Mouse (Mus musculus): ENCODE measurements around the gene Lypd4.
A peak's percentile ranks its signal among the peaks of the same experiment; 100 is the strongest.
"Not testable (repeated sequence)": the region's sequence is repeated elsewhere in the genome, so short reads cannot be mapped to it uniquely, and the experiment has no call there.

Lypd4 gene

DNA sequence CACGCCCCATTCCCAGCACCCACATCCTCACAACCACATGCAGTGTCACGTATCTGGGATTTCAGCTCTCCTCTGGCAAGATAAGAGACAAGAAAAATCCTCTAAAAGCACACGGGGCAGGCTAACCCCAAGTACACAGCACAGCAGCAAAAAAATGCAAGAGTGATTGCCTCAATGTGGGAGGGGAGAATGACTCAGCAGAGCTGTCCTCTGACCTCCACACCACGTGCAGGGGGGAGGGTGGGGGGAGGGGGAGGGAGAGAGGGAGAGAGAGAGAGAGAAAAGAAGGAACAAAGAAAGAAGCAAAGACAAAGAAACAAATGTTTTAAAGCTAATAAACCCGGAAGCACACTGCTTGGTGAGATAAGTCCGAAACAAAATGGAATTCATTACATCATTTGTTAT is 18.8 kb downstream of the Lypd4 start:
- peak; percentile 84 for DNase-seq (ENCODE audit: low read depth, low spot score)

DNA sequence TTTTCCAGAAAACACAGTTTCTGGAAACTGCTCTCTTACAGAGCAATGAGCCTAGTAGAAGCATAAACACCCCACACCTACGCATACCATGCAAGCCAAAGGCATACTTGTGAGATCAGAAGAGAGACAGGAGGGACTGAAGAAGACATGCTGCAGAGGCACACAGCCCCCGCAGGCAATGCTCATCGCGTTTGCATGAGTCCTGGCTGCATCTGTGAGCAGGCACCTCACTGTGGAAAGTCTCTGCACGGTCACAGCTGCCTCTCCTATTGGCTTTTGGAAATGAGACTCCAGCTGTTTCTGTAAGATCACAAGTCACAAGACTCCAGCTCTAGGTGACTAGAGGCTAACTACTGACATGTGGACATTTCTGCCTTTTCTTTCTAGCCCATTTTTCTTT is 19.6 kb downstream of the Lypd4 start:
- DNase-seq (ENCODE audit: low read depth, low spot score) = peak; percentile 70

DNA sequence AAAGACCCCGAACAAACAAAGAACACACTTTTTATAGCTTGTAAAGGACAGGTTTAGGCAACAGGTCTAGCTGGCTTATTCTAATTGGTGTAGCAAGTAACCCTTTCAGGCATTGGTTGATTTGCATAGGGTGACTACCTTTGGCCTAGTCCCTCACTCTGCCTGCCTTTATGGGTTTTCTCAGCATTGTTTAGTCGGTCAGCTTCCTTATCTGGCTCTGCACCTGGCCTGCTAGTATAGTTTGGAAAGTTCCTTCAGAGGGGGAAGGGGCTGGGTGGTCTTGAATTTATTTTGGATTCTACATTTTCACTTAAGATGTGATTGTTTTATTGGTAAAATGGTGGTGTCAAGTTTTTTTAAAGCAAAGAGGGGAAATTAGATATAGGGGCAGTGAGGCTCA is 23.2 kb downstream of the Lypd4 start:
- DNase-seq (ENCODE audit: low read depth, low spot score) = not testable (repeated sequence)

DNA sequence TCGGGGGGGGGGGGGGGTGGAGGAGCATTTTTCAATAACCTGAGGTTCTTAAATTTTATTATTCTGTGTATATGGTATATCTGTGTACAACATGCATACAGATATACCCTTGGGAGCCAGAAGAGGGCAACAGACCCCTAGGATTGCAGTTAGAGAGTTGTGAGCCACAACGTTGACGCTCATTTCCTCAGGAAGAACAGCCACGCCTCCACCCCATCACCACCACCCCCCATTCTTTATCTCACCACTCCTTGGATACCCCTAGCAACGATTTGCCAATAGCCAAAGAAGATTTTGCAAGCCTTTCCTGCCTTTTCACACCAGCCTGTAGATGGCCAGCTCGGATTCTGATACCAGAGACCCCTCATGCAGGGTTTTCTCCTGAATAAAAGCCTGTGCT is 24.0 kb downstream of the Lypd4 start:
- DNase-seq (ENCODE audit: low read depth, low spot score) = peak; percentile 92

DNA sequence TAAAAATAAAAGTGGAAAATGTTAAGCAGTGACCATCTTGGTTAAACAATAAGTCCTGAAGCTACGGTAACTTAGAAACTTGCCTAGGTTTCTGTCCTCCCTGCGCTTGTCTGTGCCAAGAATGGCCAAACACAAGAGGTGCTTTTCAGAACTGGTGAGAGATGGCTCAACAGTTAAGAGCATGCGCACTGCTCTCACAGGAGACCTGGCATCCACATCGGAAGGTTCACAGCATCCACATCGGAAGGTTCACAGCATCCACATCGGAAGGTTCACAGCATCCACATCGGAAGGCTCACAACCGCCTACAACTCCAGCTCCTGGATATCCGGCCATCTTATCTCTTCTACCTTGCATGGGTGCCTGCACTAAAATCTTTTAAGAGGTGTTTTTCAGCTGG is 24.6 kb downstream of the Lypd4 start:
- DNase-seq (ENCODE audit: low read depth, low spot score) = peak; percentile 27

DNA sequence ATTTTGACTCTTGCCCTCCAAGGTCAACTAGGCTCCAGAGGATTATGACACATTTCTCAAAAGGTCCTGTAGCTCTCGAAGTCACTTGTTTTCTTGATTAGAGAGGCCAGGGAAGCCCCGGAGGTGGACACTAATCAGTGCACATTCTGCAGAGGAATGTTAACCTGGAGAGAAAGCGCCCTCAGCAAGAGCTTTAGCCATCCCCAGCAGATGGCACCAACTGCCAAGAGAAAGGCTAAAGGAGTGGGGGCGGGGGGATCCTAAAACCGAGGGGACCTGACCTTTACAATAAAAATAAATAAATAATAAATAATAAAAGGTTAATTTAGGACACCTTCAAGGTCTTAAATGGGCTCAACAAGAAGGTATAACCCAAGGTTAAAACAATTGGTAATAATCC is 25.6 kb downstream of the Lypd4 start:
- no peak for DNase-seq (ENCODE audit: low read depth, low spot score)

DNA sequence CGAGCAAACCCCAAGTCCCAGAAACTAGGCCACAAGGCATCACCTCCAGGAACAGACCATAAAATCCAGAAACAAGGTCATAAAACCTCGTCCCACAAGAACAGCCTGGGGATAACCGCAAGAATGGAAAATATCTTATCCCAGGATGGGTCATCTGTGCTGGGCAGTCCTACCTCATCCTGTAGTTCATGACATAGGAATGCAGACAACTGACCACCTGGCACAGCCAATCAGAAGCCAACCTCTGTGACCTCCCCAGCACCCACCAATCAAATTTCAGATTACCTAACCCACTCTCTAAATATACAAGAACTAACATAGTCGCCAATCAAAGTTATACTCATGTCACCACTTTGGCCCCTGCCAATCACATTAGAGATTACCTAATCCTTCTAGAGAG is 28.7 kb downstream of the Lypd4 start:
- DNase-seq (ENCODE audit: low read depth, low spot score) = no peak

DNA sequence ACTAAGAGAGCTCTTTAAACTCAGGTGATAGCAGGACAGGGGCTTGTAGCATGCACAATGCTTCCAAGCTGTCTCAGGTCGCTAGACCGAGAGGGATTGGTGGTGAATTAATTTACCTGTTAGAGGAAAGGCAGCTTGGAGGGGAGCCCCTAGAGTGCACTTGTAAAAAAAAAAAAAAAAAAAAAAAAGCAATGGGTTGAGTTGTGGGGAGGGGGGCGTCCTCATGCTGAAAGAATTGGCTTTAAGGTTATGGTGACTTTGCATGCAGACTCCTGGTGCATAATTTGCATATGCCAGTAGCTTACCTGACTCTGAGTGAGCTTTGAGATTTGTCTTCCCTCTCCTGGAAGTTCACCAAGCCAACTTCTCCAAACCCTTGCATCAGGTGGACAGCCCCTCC is 29.4 kb downstream of the Lypd4 start:
- peak; percentile 25 for DNase-seq (ENCODE audit: low read depth, low spot score)

DNA sequence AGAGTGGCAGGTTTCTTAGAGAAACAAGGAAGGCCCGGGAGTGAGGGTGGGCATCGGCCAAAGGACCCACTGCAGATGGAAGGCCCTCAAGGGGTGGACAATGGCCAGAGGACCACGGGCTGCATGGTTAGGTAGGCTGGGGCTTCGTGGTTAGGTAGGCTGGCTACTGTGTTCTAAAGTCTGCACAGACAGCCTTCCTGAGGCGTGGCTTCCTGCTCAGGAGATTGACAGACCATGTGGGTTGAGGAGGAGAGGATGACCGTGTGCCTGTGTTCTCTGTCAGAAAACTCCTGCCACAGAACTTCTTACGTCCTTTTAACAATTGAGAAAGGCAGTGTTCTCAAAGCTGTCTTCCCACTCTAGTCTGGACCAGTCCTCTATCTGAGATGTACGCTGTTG is 30.3 kb downstream of the Lypd4 start:
- DNase-seq (ENCODE audit: low read depth, low spot score) = no peak

DNA sequence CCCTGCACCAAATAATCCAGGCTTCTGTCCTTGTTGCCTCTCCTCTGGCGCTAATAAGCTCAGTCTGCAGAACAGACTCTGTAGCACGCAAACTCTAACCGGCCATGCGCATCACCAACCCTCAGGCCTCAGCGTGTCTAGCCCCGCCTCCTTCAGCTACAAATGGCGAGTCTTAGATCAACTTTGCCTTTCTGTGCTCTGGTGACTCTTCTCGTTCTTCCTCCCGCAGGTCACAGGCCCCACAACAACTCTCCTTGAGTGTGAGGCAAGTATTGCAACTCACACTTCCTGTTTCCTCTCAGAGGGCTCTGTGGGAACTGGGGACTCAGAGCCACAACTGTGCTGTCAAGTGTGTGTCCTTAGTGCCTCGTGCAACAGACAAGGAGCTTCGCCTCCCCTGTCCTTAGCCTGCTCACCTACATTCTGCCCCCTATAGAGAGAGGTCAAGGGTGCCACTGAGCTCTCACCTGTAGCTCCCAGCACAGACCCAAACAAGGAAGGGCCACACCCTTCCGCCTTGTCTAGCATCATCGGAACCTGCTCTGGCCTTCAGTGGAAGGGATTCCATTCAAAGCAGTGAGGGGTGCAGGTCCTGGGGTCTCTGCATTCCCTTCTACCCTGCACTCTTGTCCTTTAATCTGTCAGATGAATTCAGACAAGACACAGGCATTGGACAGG is 30.9 kb downstream of the Lypd4 start:
- DNase-seq (ENCODE audit: low read depth, low spot score) = peak; percentile 38

DNA sequence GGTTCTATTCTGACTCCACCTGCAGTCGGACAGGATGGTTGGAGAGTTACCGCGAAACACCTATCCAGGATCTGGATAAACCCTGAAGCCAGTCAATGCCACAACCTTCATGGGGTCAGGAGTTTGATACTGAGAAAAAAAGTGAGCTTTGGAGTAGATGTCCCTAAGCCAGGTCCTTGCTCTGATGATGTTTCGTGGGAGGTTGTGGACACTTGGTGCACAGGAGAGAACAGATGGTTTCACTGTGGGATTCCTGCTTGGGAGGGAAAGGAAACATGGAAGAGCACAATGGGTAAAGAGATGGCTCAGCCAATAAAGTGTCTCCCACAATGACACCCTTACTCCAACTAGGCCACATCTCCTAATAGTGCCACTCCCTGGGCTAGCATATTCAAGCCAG is 42.6 kb downstream of the Lypd4 start:
- DNase-seq (ENCODE audit: low read depth, low spot score) = no peak

DNA sequence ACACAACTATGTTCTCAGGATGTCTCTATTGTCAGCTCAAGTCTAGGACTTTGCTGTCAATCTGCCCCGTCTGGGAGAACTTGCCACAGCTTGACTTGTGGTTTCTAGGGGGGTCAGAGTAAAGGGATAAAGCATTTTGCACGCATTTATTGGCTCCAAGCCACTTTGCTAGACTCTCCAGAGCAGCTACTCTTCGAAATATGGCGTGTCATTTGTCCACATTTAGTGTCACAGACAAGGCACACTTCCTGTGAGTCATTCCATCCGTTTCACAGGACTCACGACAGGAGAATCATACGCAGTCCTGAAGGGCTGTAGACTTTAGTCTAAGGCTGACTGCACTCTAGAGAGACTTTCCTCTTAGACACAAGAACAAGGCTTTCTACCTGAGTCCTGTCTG is 45.3 kb downstream of the Lypd4 start:
- no peak for DNase-seq (ENCODE audit: low read depth, low spot score)

DNA sequence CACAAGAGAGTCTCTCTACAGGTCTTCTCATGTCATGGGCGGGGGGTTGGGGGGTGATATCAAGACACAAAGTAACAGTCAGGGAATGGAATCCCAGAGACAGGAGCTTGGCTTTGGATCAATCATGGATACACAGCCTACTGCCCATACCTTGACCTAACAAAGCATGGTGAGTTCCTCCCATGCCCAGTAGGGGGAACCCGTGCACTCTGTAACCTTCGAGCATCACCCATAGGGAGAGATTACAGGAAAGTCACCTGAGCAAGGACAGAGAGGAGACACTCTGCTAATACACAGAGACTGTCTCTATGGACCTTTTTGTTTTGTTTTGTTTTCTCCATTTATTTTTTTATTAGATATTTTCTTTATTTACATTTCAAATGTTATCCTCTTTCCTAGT is 52.2 kb downstream of the Lypd4 start:
- DNase-seq (ENCODE audit: low read depth, low spot score) = peak; percentile 91
